Mouse (Mus musculus) C2C12 (cell line): Measurements from ENCODE around the gene Racgap1. TPM values are rescaled to one million over a fixed set of nuclear protein-coding genes. Genes with fewer than 3 reads are reported as not detected.

Experiments used
- H3K27me3 ChIP-seq: one replicate; pipeline ENCODE4 v1.6.1; 2011; ENCODE audit not compliant: control insufficient read depth, insufficient read depth, insufficient read length
- H3K36me3 ChIP-seq: one replicate; pipeline ENCODE4 v1.6.1; 2011; ENCODE audit not compliant: control insufficient read depth, insufficient read depth
- H3K4me3 ChIP-seq: one replicate; pipeline ENCODE4 v1.5.1; 2011; ENCODE audit warnings: mild to moderate bottlenecking, control low read depth; ENCODE audit not compliant: poor library complexity, insufficient read depth, severe bottlenecking
- H3K79me2 ChIP-seq: one replicate; pipeline ENCODE4 v1.6.1; 2011; ENCODE audit not compliant: control insufficient read depth, insufficient read depth
- H3K79me3 ChIP-seq: one replicate; pipeline ENCODE4 v1.6.1; 2011; ENCODE audit warnings: low read depth, control low read depth
- H3ac ChIP-seq: one replicate; pipeline ENCODE3; 2011; ENCODE audit warnings: low read depth; ENCODE audit not compliant: control insufficient read depth, insufficient read length
- CEBPB ChIP-seq: IDR thresholded peaks from one replicate; pipeline ENCODE4 v1.6.1; 2011; ENCODE audit warnings: low read depth, mild to moderate bottlenecking, control low read depth, moderate library complexity
- CTCF ChIP-seq: IDR thresholded peaks from one replicate; pipeline ENCODE4 v1.5.1; 2011; ENCODE audit not compliant: control insufficient read depth, insufficient read depth, insufficient read length
- FOSL1 ChIP-seq: IDR thresholded peaks from one replicate; pipeline ENCODE4 v1.8.0; 2011; ENCODE audit warnings: mild to moderate bottlenecking, low read length; ENCODE audit not compliant: poor library complexity, insufficient read depth, severe bottlenecking
- MAX ChIP-seq: IDR thresholded peaks from one replicate; pipeline ENCODE4 v1.6.1; 2011; ENCODE audit warnings: mild to moderate bottlenecking, control low read depth
- MYOD1 ChIP-seq: IDR thresholded peaks from one replicate; pipeline ENCODE4 v1.6.1; 2011; ENCODE audit warnings: low read depth; ENCODE audit not compliant: control insufficient read depth, insufficient read length
- MYOG ChIP-seq: IDR thresholded peaks from one replicate; pipeline ENCODE4 v1.6.1; 2011; ENCODE audit not compliant: control insufficient read depth, insufficient read length; ENCODE audit errors: extremely low read depth
- USF1 ChIP-seq: IDR thresholded peaks from one replicate; pipeline ENCODE4 v1.6.1; 2011; ENCODE audit warnings: low read depth, mild to moderate bottlenecking, control low read depth, moderate library complexity
- long read RNA-seq, 2 experiments: library from polyadenylated mRNA; unstranded; transcript quantifications; one replicate each; pipeline ENCODE4 v2.0.0; 2019 to 2020
- polyA plus RNA-seq: library from polyadenylated mRNA; unstranded; fragments of >200 nt; fragmentation: generic; extraction: Trizol; gene quantifications from one replicate; pipeline ENCODE4 v1.2.1, GENCODE M21; 2012; ENCODE audit warnings: missing spikeins

The Racgap1 gene
- polyA plus RNA-seq = 175 TPM
- long read RNA-seq, experiment 1, transcript Racgap1-201 (17 exons, 2,933 nt) = major isoform, 93 of 160 reads
- long read RNA-seq, experiment 1, transcript Racgap1-213 (18 exons, 3,052 nt) = minor isoform, 19 of 160 reads
- long read RNA-seq, experiment 1, partial matches to known transcripts = 20 of 160 reads
- long read RNA-seq, experiment 1, other reads (novel, unspliced or antisense) = 28 of 160 reads
- long read RNA-seq, experiment 2, transcript Racgap1-213 (18 exons, 3,052 nt) = minor isoform, 271 of 3,026 reads
- long read RNA-seq, experiment 2, transcript Racgap1-201 (17 exons, 2,933 nt) = major isoform, 2,185 of 3,026 reads
- long read RNA-seq, experiment 2, partial matches to known transcripts = 84 of 3,026 reads
- long read RNA-seq, experiment 2, other reads (novel, unspliced or antisense) = 486 of 3,026 reads

- TF ChIP-seq MYOG (no peak), MAX (peak; percentile 64), USF1 (no peak), CTCF (no peak)
- H3K4me3 ChIP-seq = peak within 1 kb of the TSS; percentile 90
- H3ac ChIP-seq = peak within 1 kb of the TSS; percentile 80
- peaks cover 8% of the 10 kb centered on the region for H3K36me3 ChIP-seq
- peaks cover 51% of the 10 kb centered on the region for H3K79me2 ChIP-seq
- peaks cover 4% of the 10 kb centered on the region for H3K27me3 ChIP-seq
- H3K79me3 ChIP-seq = peaks cover 48% of the 10 kb centered on the region
These were observed at the start of gene Racgap1 for GRCm38 (mm10) chr15:99651163-99651872. Gene Racgap1, minus strand, starts transcription at chr15:99651656.

- Histone ChIP-seq H3K79me2 (peaks cover 43% of the 10 kb centered on the region), H3K79me3 (peaks cover 11% of the 10 kb centered on the region), H3K4me3 (no peak overlapping the region), H3ac (no peak overlapping the region), H3K27me3 (peaks cover 14% of the 10 kb centered on the region), H3K36me3 (peaks cover 21% of the 10 kb centered on the region)
- no peak for TF ChIP-seq FOSL1
- no peak for TF ChIP-seq MAX
- TF ChIP-seq CTCF = no peak
- TF ChIP-seq MYOG = no peak
- no peak for TF ChIP-seq MYOD1
- no peak for TF ChIP-seq USF1
- TF ChIP-seq CEBPB = no peak
These were observed 49.0 kb upstream of the Racgap1 start for GRCm38 (mm10) chr15:99700219-99701106.

- Histone ChIP-seq H3K27me3 (peaks cover 22% of the 10 kb centered on the region), H3K79me3 (peaks cover 11% of the 10 kb centered on the region), H3ac (no peak overlapping the region), H3K79me2 (peaks cover 43% of the 10 kb centered on the region), H3K36me3 (peaks cover 16% of the 10 kb centered on the region), H3K4me3 (no peak overlapping the region)
- no peak for TF ChIP-seq CEBPB
- TF ChIP-seq MYOD1 = no peak
- no peak for TF ChIP-seq USF1
- TF ChIP-seq CTCF = no peak
- TF ChIP-seq MYOG = no peak
- TF ChIP-seq FOSL1 = no peak
- TF ChIP-seq MAX = no peak
These were observed 48.3 kb upstream of the Racgap1 start for GRCm38 (mm10) chr15:99699715-99700114.

- Histone ChIP-seq H3ac (no peak overlapping the region), H3K4me3 (no peak overlapping the region), H3K79me3 (peaks cover 7% of the 10 kb centered on the region), H3K27me3 (peaks cover 33% of the 10 kb centered on the region), H3K79me2 (peaks cover 35% of the 10 kb centered on the region), H3K36me3 (peaks cover 5% of the 10 kb centered on the region)
- TF ChIP-seq MYOD1 (no peak), FOSL1 (no peak), CEBPB (no peak), USF1 (peak; percentile 46)
These were observed 47.2 kb upstream of the Racgap1 start for GRCm38 (mm10) chr15:99698533-99699085.

- peaks cover 22% of the 10 kb centered on the region for H3K79me2 ChIP-seq
- no peaks in the 10 kb centered on the region for H3K79me3 ChIP-seq
- TF ChIP-seq MYOD1 (no peak), MYOG (no peak), MAX (no peak), CTCF (no peak), FOSL1 (no peak), USF1 (no peak), CEBPB (no peak)
- H3K27me3 ChIP-seq = peaks cover 46% of the 10 kb centered on the region
- H3ac ChIP-seq = no peak overlapping the region
- H3K36me3 ChIP-seq = no peaks in the 10 kb centered on the region
- H3K4me3 ChIP-seq = no peak overlapping the region
These were observed 45.9 kb upstream of the Racgap1 start for GRCm38 (mm10) chr15:99697309-99697708.
